Mouse (Mus musculus): ENCODE results near the gene Il25. TPM values are rescaled to one million over a fixed set of nuclear protein-coding genes. Genes with fewer than 3 reads are reported as not detected.

Gene Il25
- polyA plus RNA-seq, 1 experiment from 2014 or later, result 1.3 TPM

GRCm38 (mm10) chr14:54900383-54900782 is 32.1 kb upstream of the Il25 start:
- Histone ChIP-seq H3K9me3 (ENCODE audit: control insufficient read depth, low read length) (no peaks in the 10 kb centered on the region), H3K36me3 (ENCODE audit: control insufficient read depth, insufficient read depth, low read length) (peaks cover 22% of the 10 kb centered on the region), H3K9ac (ENCODE audit: low read depth, low read length) (no peak overlapping the region), H3K27ac (ENCODE audit: low read depth, low read length) (no peak overlapping the region), H3K4me3 (ENCODE audit: low read length) (no peak overlapping the region), H3K27me3 (replicated peaks; ENCODE audit: control insufficient read depth, insufficient read depth, low read length) (no peaks in the 10 kb centered on the region), H3K4me1 (ENCODE audit: control insufficient read depth, insufficient read depth, low read depth, low read length) (peaks cover 8% of the 10 kb centered on the region), H3K4me2 (ENCODE audit: low read length) (no peak overlapping the region)
- 0% methylated on average over 3 of the region's 3 CpGs for WGBS
- peak; percentile 67 for ATAC-seq

- peaks cover 31% of the 10 kb centered on the region for H3K36me3 ChIP-seq (ENCODE audit: control insufficient read depth, insufficient read depth, low read length)
- H3K9ac ChIP-seq (ENCODE audit: low read depth, low read length), result no peak overlapping the region
- no peak for ATAC-seq
- no peaks in the 10 kb centered on the region; the same call in 1 of the 2 replicates for H3K4me1 ChIP-seq (ENCODE audit: control insufficient read depth, insufficient read depth, low read depth, low read length)
- WGBS, result 93% methylated on average over 4 of the region's 4 CpGs
- no peak overlapping the region for H3K4me3 ChIP-seq (ENCODE audit: low read length)
- no peaks in the 10 kb centered on the region for H3K9me3 ChIP-seq (ENCODE audit: control insufficient read depth, low read length)
- H3K4me2 ChIP-seq (ENCODE audit: low read length), result no peak overlapping the region
- no peak overlapping the region for H3K27ac ChIP-seq (ENCODE audit: low read depth, low read length)
- H3K27me3 ChIP-seq (replicated peaks; ENCODE audit: control insufficient read depth, insufficient read depth, low read length), result no peaks in the 10 kb centered on the region
Measured at GRCm38 (mm10) chr14:54903641-54904040, 28.9 kb upstream of the Il25 start.

- H3K4me2 ChIP-seq (ENCODE audit: low read length), result no peak overlapping the region
- H3K27ac ChIP-seq (ENCODE audit: low read depth, low read length), result no peak overlapping the region
- no peak overlapping the region for H3K4me3 ChIP-seq (ENCODE audit: low read length)
- no peaks in the 10 kb centered on the region for H3K9me3 ChIP-seq (ENCODE audit: control insufficient read depth, low read length)
- 92% methylated on average over 7 of the region's 7 CpGs for WGBS
- no peaks in the 10 kb centered on the region for H3K27me3 ChIP-seq (replicated peaks; ENCODE audit: control insufficient read depth, insufficient read depth, low read length)
- H3K36me3 ChIP-seq (ENCODE audit: control insufficient read depth, insufficient read depth, low read length), result peaks cover 41% of the 10 kb centered on the region
- peaks cover 25% of the 10 kb centered on the region for H3K4me1 ChIP-seq (ENCODE audit: control insufficient read depth, insufficient read depth, low read depth, low read length)
- no peak for ATAC-seq
- H3K9ac ChIP-seq (ENCODE audit: low read depth, low read length), result no peak overlapping the region
Measured at GRCm38 (mm10) chr14:54908682-54909081, 23.8 kb upstream of the Il25 start.

- ATAC-seq, result peak; percentile 60
- peaks cover 25% of the 10 kb centered on the region for H3K4me1 ChIP-seq (ENCODE audit: control insufficient read depth, insufficient read depth, low read depth, low read length)
Measured at GRCm38 (mm10) chr14:54912109-54912850, 20.2 kb upstream of the Il25 start.

GRCm38 (mm10) chr14:54912886-54913285 is 19.6 kb upstream of the Il25 start, which contains the start of gene Slc22a17:
Slc22a17 (minus strand) TSS chr14:54913132.
- Histone ChIP-seq H3K4me2 (ENCODE audit: low read length) (peak within 1 kb of the TSS; percentile 88), H3K9ac (ENCODE audit: low read depth, low read length) (peak within 1 kb of the TSS; percentile 99), H3K4me1 (ENCODE audit: control insufficient read depth, insufficient read depth, low read depth, low read length) (peaks cover 25% of the 10 kb centered on the region), H3K36me3 (ENCODE audit: control insufficient read depth, insufficient read depth, low read length) (peaks cover 26% of the 10 kb centered on the region), H3K27ac (ENCODE audit: low read depth, low read length) (peak within 1 kb of the TSS; percentile 95), H3K9me3 (ENCODE audit: control insufficient read depth, low read length) (no peaks in the 10 kb centered on the region), H3K4me3 (ENCODE audit: low read length) (peak within 1 kb of the TSS; percentile 94), H3K27me3 (replicated peaks; ENCODE audit: control insufficient read depth, insufficient read depth, low read length) (no peaks in the 10 kb centered on the region)
- WGBS, result 0% methylated on average over 28 of the region's 28 CpGs
- peak; percentile 97 for ATAC-seq

More at GRCm38 (mm10) chr14:54912109-54912850, 20.2 kb upstream of the Il25 start:
- Histone ChIP-seq H3K27me3 (replicated peaks; ENCODE audit: control insufficient read depth, insufficient read depth, low read length) (no peaks in the 10 kb centered on the region), H3K9ac (ENCODE audit: low read depth, low read length) (peak overlapping the region; percentile 99), H3K27ac (ENCODE audit: low read depth, low read length) (peak overlapping the region; percentile 95), H3K4me2 (ENCODE audit: low read length) (peak overlapping the region; percentile 88), H3K36me3 (ENCODE audit: control insufficient read depth, insufficient read depth, low read length) (peaks cover 33% of the 10 kb centered on the region), H3K4me3 (ENCODE audit: low read length) (peak overlapping the region; percentile 94), H3K9me3 (ENCODE audit: control insufficient read depth, low read length) (no peaks in the 10 kb centered on the region)
- 4% methylated on average over 58 of the region's 69 CpGs for WGBS

- Histone ChIP-seq H3K9ac (ENCODE audit: low read depth, low read length) (peak overlapping the region; percentile 99), H3K4me2 (ENCODE audit: low read length) (peak overlapping the region; percentile 88), H3K27ac (ENCODE audit: low read depth, low read length) (peak overlapping the region; percentile 95), H3K4me3 (ENCODE audit: low read length) (peak overlapping the region; percentile 94), H3K36me3 (ENCODE audit: control insufficient read depth, insufficient read depth, low read length) (peaks cover 22% of the 10 kb centered on the region), H3K27me3 (replicated peaks; ENCODE audit: control insufficient read depth, insufficient read depth, low read length) (no peaks in the 10 kb centered on the region), H3K9me3 (ENCODE audit: control insufficient read depth, low read length) (no peaks in the 10 kb centered on the region), H3K4me1 (ENCODE audit: control insufficient read depth, insufficient read depth, low read depth, low read length) (peaks cover 25% of the 10 kb centered on the region)
- 13% methylated on average over 10 of the region's 10 CpGs for WGBS
- ATAC-seq, result peak; percentile 45
Measured at GRCm38 (mm10) chr14:54913343-54913742, 19.2 kb upstream of the Il25 start.

GRCm38 (mm10) chr14:54920076-54920685 is 12.3 kb upstream of the Il25 start:
- Histone ChIP-seq H3K27ac (ENCODE audit: low read depth, low read length) (no peak overlapping the region), H3K9ac (ENCODE audit: low read depth, low read length) (no peak overlapping the region), H3K36me3 (ENCODE audit: control insufficient read depth, insufficient read depth, low read length) (peaks cover 13% of the 10 kb centered on the region), H3K4me3 (ENCODE audit: low read length) (no peak overlapping the region), H3K27me3 (replicated peaks; ENCODE audit: control insufficient read depth, insufficient read depth, low read length) (no peaks in the 10 kb centered on the region), H3K9me3 (ENCODE audit: control insufficient read depth, low read length) (peaks cover 13% of the 10 kb centered on the region), H3K4me2 (ENCODE audit: low read length) (no peak overlapping the region), H3K4me1 (ENCODE audit: control insufficient read depth, insufficient read depth, low read depth, low read length) (no peaks in the 10 kb centered on the region; the same call in none of the 2 replicates)
- WGBS, result 91% methylated on average over 16 of the region's 16 CpGs
- no peak for ATAC-seq

- Histone ChIP-seq H3K27me3 (replicated peaks; ENCODE audit: control insufficient read depth, insufficient read depth, low read length) (no peaks in the 10 kb centered on the region), H3K4me1 (ENCODE audit: control insufficient read depth, insufficient read depth, low read depth, low read length) (peaks cover 14% of the 10 kb centered on the region), H3K9me3 (ENCODE audit: control insufficient read depth, low read length) (peaks cover 13% of the 10 kb centered on the region), H3K4me3 (ENCODE audit: low read length) (peak overlapping the region; percentile 48), H3K9ac (ENCODE audit: low read depth, low read length) (peak overlapping the region; percentile 78), H3K27ac (ENCODE audit: low read depth, low read length) (peak overlapping the region; percentile 92), H3K4me2 (ENCODE audit: low read length) (peak overlapping the region; percentile 96), H3K36me3 (ENCODE audit: control insufficient read depth, insufficient read depth, low read length) (peaks cover 7% of the 10 kb centered on the region)
- WGBS, result 19% methylated on average over 7 of the region's 7 CpGs
- ATAC-seq, result peak; percentile 53
Measured at GRCm38 (mm10) chr14:54924641-54925348, 7.7 kb upstream of the Il25 start.

All from hindbrain, embryonic 16.5 days (tissue).